Mouse (Mus musculus) bone marrow macrophage, adult 2 months (primary cell): ENCODE measurements around the gene Hist1h4d. TPM values are rescaled to one million over a fixed set of nuclear protein-coding genes. Genes with fewer than 3 reads are reported as not detected.

Experiments
- H3K27ac ChIP-seq: 2 replicates; pipeline ENCODE4 v1.5.1; 2012; ENCODE audit warnings: low read depth, low read length; ENCODE audit not compliant: insufficient read depth
- H3K4me1 ChIP-seq: 2 replicates; pipeline ENCODE4 v1.6.1; 2012; ENCODE audit warnings: low read length; ENCODE audit not compliant: control insufficient read depth, insufficient read depth
- H3K4me3 ChIP-seq: 2 replicates; pipeline ENCODE4 v1.5.1; 2012; ENCODE audit warnings: mild to moderate bottlenecking, low read length, moderate library complexity; ENCODE audit not compliant: insufficient read depth
- CTCF ChIP-seq: IDR thresholded peaks from 2 replicates; pipeline ENCODE4 v1.5.1; 2012; ENCODE audit warnings: low read depth, mild to moderate bottlenecking, low read length, moderate library complexity
- POLR2A ChIP-seq: IDR thresholded peaks from 2 replicates; pipeline ENCODE4 v1.6.1; 2012; ENCODE audit warnings: mild to moderate bottlenecking, low read depth, low read length, borderline replicate concordance
- polyA plus RNA-seq: library from polyadenylated mRNA; stranded (reverse); fragments of >200 nt; gene quantifications from 2 replicates; pipeline ENCODE4 v1.2.4, GENCODE M21; 2012; ENCODE audit not compliant: missing spikeins, insufficient read depth, insufficient read length

Gene Hist1h4d
- polyA plus RNA-seq, 1 experiment: 1.6 TPM

GRCm38 (mm10) chr13:23575271-23575851 lies 6.0 kb upstream of the Hist1h4d start, which contains the start of gene Hist1h3d:
Gene Hist1h3d, plus strand, starts transcription at chr13:23575763.
- peak within 1 kb of the TSS; percentile 63 for H3K4me3 ChIP-seq
- TF ChIP-seq CTCF (no peak), POLR2A (no peak)
- peak within 1 kb of the TSS; percentile 83 for H3K27ac ChIP-seq
- peaks cover 10% of the 10 kb centered on the region for H3K4me1 ChIP-seq

- Histone ChIP-seq H3K4me3 (peak overlapping the region; percentile 63), H3K4me1 (peaks cover 12% of the 10 kb centered on the region), H3K27ac (peak overlapping the region; percentile 81)
Observed at GRCm38 (mm10) chr13:23575864-23576313, 5.5 kb upstream of the Hist1h4d start.

GRCm38 (mm10) chr13:23576351-23576881 lies 5.0 kb upstream of the Hist1h4d start:
- TF ChIP-seq POLR2A (no peak), CTCF (no peak)
- peak overlapping the region; percentile 63 for H3K4me3 ChIP-seq
- peak overlapping the region; percentile 81 for H3K27ac ChIP-seq

GRCm38 (mm10) chr13:23576906-23577639 lies 4.3 kb upstream of the Hist1h4d start:
- peak overlapping the region; percentile 63 for H3K4me3 ChIP-seq
- H3K4me1 ChIP-seq: peaks cover 12% of the 10 kb centered on the region
- TF ChIP-seq CTCF: no peak
- no peak for TF ChIP-seq POLR2A
- peak overlapping the region; percentile 81; the same call in 1 of the 2 replicates for H3K27ac ChIP-seq

More at GRCm38 (mm10) chr13:23576351-23576881, 5.0 kb upstream of the Hist1h4d start:
- peaks cover 12% of the 10 kb centered on the region for H3K4me1 ChIP-seq

- Histone ChIP-seq H3K4me1 (peaks cover 16% of the 10 kb centered on the region), H3K4me3 (no peak overlapping the region), H3K27ac (no peak overlapping the region)
- TF ChIP-seq POLR2A: no peak
- no peak for TF ChIP-seq CTCF
Observed at GRCm38 (mm10) chr13:23577835-23578234, 3.6 kb upstream of the Hist1h4d start.

- peaks cover 23% of the 10 kb centered on the region for H3K4me1 ChIP-seq
- TF ChIP-seq CTCF (no peak), POLR2A (no peak)
- peak overlapping the region; percentile 57 for H3K4me3 ChIP-seq
- peak overlapping the region; percentile 75 for H3K27ac ChIP-seq
Observed at GRCm38 (mm10) chr13:23582219-23583056, 1.0 kb downstream of the Hist1h4d start.

- Histone ChIP-seq H3K4me1 (peaks cover 21% of the 10 kb centered on the region), H3K4me3 (no peak overlapping the region), H3K27ac (peak overlapping the region; percentile 75)
- TF ChIP-seq CTCF: no peak
- no peak for TF ChIP-seq POLR2A
Observed at GRCm38 (mm10) chr13:23583387-23584068, 2.1 kb downstream of the Hist1h4d start.

GRCm38 (mm10) chr13:23584331-23584730 lies 2.9 kb downstream of the Hist1h4d start:
- Histone ChIP-seq H3K27ac (peak overlapping the region; percentile 90), H3K4me3 (peak overlapping the region; percentile 38), H3K4me1 (peaks cover 27% of the 10 kb centered on the region)
- TF ChIP-seq POLR2A (no peak), CTCF (no peak)

GRCm38 (mm10) chr13:23585029-23585441 lies 3.6 kb downstream of the Hist1h4d start:
- no peak for TF ChIP-seq POLR2A
- TF ChIP-seq CTCF: no peak
- H3K4me1 ChIP-seq: peaks cover 27% of the 10 kb centered on the region
- H3K27ac ChIP-seq: peak overlapping the region; percentile 90
- peak overlapping the region; percentile 58 for H3K4me3 ChIP-seq
